Mouse (Mus musculus) telencephalon, adult 2 months (tissue): ENCODE results near the gene Mettl7a1.
A peak's percentile ranks its signal among the peaks of the same experiment; 100 is the strongest.
"Not testable (repeated sequence)": the region's sequence is repeated elsewhere in the genome, so short reads cannot be mapped to it uniquely, and the experiment has no call there.

Source experiments
- DNase-seq: peaks from one replicate; pipeline ENCODE4 v3.0.0-alpha.2; 2011; ENCODE audit warnings: low read depth, low spot score

The Mettl7a1 gene

DNA sequence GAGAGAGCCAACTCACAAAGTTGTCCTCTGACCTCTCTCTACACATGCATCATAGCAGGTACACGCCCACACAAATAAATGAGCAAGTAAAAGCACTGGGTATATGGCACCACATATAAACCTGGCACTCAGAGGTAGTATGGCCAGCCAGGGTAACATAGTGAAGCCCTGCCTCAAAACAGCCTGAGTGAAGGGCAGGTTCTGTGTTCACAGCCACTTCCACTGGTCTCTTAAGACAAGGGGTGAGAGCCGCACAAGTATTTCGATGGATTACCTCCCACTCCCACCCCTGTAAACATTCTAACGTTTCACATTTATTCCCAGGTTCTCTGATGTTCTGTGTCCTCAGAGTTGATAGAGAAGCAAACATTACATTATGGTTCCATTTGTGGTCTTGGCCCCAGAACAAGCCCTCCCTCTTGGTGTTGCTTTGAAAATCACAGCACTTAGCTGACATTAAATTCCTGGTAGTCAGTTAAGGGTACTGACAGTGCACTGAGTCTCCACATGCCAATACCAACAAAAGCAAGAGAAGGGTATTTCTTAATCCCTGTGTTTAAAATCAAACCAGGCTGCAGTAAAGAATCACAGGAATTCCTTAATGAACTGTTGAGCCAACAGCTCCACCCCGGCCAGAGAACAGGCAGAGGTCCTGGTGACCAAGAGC, 37.5 kb downstream of the Mettl7a1 start:
- DNase-seq, result not testable (repeated sequence)

DNA sequence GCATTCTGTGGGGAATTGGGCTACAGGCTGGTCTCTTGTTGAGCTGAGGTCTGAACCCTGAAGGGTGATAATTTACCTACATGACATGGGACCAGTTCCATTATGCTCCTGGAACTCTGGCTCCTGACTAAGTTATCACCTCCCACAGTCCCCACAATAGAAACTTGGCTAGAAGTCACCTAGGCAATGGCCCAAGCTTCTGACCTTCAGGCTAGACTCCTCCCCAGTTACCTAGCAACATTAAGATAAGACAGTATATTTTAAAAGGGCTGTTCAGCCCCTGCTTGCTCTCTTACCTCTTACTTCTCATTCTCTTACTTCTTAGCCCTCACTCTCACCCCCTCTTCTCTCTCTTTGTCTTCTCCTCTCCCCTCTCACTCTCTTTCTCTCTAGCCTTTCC, 41.5 kb downstream of the Mettl7a1 start:
- no peak for DNase-seq

DNA sequence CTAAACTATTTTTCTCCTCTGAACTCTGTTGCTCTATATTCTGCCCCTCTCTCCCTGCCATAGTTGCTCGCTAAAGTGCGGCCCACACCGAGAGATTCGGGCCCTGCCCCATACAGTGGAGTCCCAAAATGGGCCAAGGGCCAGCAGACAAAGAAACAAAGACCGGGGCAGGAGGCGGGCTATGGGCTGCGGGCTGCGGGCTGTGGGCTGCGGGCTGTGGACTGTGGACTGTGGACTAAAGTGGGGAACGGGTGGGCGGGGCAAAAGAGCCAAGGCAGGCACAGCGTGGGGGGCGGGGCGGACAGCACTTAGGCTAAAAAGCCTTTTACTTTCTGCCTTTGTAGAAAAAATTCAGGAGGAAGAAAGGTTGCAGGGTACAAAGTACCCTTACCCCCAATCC, 42.8 kb downstream of the Mettl7a1 start:
- DNase-seq, result no peak

DNA sequence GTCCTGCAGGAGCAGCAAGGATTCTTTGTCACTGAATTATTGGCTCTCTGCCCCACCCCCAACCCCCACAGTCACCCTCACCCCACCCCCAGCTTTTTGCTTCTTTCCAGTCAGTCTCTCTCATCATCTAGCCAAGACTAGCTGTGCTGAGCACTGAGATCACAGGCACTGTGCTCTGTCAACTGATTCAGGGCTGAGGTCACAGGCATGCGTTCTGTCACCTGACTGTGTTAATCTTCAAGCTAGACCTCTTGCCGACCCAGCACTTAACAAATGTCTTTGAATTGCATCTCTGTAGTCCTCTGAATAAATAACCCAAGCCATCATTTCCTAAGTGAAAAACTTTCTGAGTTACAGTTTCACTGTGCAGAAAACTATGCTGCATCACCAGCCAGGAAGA, 45.6 kb downstream of the Mettl7a1 start:
- no peak for DNase-seq

DNA sequence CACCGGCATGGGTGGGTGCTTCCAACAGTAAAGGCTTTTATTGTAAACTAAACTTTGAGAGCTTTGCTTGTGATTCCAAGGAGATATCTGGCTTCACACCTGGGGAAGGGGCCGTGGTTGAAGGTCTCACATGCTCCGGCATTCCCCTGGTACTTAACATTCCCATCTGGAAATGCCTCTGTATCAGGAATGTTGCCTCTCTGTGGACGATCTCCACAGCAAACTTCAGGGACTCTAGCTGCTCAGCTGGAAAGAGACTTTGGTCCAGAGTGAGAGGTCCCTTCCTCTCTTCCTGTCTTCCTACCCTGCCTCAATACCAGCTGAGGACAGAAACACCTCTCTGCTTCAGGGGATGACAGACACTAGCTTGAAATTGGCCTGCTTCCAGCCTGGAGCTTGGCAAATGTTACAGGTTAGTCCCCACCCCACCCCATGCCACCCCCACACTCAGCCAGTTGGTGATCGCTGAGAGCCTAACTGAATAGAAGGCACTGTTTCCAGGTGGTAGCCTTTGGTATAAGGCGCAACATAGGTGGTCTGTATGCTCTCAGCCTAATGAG, 47.6 kb downstream of the Mettl7a1 start:
- no peak for DNase-seq

DNA sequence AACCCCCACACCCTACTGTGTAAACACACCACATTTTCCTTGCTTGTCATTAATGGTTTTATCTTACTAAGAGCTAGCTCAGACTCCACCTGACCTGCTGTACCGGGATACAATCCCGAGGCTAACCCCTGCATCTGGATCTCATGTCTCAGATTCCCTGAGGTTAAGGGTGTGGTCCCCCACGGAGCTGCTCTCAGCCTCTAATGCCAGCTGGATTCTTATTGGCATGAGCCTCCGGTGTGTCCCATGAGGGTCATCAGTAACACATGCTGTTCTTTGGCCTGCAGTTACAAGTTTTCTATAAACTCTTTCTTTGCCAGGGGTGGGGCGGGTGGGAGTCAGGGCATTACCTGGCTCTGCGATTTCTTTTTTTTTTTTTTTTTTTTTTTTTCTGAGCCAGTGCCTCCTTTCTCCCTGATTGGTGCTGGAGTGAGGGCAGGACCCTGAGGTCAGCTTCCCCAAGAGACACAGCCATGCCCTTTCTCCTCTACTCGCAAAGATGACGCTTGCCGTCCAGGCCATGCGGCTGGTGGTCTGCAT, 48.8 kb downstream of the Mettl7a1 start, which contains the start of the genes Methig1 and Mettl7a2:
Gene Methig1 (plus strand): TSS at position 439 of the 540 bp plus-strand sequence.
Gene Mettl7a2 (plus strand): TSS at position 490 of the 540 bp plus-strand sequence.
- DNase-seq, result no peak

DNA sequence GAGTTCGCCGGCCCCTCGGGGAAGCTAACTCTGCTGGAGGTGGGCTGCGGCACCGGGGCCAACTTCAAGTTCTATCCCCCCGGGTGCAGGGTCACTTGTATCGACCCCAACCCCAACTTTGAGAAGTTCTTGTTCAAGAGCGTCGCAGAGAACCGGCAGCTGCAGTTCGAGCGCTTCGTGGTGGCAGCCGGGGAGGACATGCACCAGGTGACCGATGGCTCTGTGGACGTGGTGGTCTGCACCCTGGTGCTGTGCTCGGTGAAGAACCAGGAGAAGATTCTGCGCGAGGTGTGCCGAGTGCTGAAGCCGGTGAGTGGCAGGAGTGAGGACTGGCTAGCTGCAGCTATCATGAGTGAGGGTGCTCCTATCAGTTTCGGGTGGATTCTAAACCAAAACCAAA, 49.5 kb downstream of the Mettl7a1 start:
- not testable (repeated sequence) for DNase-seq

DNA sequence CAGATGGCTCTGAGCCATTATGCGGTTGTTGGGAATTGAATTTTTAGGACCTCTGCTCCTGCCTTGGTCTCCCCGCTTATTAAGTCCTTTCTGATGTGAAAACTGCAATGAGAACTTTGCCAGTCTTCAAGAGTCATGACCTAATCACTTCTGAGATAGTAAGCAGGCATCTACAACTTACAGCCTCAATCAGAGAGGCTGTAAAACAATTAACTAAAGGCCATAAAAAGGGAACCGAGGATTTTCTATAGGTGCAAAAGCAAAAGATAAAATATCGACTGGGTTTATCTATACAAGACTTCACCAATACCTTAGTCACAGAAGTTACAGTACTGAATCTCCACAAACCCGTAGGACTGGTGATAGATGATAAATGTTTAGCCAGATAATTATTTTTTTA, 51.9 kb downstream of the Mettl7a1 start:
- DNase-seq, result no peak

DNA sequence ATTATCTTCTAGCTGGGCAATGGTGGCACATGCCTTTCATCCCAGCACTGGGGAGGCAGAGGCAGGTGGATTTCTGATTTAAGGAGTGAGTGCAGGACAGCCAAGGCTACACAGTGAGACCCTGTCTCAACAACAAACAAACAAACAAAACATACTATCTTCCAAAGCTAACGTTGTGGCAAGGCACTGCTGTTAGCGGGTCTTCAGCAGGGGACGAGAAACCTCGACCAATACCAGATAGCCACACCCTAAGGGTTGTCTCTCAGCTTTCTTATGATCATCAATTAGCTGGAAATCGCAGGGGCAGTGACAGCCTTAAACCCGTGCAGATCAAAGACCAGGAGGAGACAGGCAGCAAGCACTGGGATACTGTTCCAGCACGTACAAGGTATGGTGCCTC, 60.3 kb downstream of the Mettl7a1 start, which contains the start of gene Higd1c:
Gene Higd1c (plus strand): TSS at position 301 of the 400 bp plus-strand sequence.
- DNase-seq, result no peak

DNA sequence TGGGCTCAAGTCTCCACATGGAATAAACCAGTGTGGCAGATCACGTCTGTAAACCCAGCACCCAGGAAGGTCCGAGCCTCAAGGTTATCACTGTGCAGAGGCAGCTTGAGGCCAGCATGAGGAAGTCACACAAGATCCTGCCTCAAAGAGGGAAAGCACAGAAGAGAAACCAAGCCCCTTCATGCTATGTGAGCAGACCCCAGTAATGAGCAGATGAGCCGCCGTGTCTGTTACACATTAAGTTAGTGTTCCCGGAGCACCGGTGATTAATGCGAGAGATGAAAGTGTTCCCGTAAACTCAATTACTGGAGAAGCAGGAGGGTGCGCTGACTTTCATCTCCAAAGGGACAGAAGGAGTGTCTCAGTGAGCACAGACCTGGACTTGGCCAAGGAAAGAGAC, 62.0 kb downstream of the Mettl7a1 start:
- not testable (repeated sequence) for DNase-seq

DNA sequence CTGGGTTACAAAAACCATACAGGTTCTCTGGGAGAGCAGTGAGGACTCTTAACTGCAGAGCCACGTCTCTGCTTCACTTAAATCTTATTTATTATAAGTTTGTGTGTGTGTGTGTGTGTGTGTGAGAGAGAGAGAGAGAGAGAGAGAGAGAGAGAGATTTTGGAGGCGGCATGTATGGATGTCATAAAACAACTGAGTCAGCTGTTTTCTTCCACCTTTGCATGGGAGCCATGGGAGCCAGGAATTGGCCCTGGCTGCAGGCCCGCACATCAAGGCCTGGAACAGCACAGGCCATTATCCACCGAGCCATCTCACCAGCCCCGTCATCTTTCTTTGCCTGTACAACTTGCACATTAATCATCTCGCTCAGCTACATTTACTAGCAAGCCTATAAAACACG, 63.2 kb downstream of the Mettl7a1 start:
- no peak for DNase-seq

DNA sequence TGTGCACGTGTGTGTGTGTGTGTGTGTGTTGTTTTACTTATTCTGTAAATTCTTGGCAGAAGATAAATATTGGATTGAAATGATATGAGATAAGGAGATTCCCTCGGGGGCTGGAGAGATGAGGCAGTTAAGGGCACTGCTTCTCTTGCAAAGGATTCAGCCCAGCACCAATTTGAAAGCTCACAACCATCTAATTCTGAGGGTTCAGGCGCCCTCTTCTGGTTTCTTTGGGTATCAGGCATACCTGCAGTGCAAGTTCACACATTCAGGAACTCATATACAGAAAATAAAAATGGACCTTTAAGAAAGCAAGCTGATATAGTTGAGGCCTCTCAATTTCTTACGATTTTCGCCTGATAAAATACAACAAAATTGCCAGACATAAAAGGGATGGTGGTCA, 71.1 kb downstream of the Mettl7a1 start:
- peak; percentile 38 for DNase-seq

DNA sequence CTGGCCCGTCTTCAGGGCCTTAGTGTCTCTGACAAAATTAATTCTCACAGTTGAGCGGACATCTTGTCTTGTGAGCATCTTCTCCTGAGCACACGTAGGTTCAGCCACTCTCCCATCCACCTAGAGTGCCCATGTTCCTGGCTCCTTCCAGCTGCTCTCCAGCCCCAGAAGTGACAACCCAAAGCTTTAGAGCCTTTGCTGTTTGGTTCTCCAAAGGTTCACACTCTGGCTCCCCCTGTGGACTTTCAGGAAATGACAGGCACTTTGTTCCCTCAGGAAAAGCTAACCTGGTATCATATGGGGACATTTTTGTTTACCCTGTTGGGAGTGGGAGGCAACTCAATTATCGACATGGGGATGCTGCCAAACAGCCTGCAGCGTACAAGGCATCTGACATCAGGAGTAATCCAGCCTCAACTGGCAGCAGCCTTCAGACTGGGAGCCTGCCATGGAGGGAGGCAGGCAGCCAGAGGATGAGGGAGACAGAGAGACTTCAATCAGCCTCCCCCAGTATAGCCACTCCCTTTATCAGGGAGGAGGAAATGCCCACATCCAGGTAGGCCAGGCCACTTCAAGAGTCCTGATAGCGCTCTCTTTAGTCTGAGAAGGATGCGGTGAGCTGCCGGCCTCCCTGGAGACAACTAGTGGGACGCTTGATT, 74.0 kb downstream of the Mettl7a1 start:
- DNase-seq, result not testable (repeated sequence)
